Mouse (Mus musculus): Measurements from ENCODE around the gene Prickle3.

Prickle3 gene

DNA sequence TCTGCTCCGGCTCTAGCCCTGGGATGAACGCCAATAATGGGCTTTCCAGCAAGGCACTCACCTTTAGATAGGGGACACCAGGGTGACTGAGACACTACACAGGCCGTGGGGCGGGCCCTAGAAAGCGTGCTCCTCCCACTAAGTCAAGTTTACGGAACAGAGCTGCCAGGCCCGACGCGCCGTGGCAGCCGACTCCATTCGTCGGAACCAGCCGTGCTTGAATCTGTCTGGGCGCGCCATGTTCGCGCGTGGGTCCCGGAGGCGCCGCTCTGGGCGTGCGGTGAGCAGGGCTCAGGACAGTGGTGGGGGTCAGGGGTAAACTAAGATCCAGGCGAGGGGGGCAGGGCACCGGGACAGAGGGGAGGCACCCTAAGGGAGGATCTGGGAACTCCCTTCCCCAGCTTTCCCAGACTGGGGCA lies at the start of gene Prickle3:
Prickle3 (plus strand) TSS at position 40 of the 419 bp plus-strand sequence.
- peak; percentile 41 to 56 for DNase-seq

DNA sequence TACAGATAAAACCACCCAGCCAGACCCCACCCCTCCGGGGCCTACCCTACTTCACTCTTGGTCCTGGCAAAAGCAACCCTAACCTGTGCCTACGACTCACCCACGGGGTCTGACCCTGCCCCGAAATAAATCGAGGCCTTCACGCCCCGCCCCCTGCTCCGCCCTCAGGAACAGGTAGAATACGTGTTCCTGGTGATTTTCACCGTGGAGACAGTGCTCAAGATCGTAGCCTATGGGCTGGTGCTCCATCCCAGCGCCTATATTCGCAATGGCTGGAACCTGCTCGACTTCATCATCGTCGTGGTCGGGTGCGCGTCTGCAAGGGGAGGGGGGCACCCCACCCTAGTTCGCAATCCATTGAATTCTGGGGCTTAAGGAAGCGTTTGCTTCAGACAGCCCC lies 47.0 kb upstream of the Prickle3 start:
- no peak for DNase-seq

DNA sequence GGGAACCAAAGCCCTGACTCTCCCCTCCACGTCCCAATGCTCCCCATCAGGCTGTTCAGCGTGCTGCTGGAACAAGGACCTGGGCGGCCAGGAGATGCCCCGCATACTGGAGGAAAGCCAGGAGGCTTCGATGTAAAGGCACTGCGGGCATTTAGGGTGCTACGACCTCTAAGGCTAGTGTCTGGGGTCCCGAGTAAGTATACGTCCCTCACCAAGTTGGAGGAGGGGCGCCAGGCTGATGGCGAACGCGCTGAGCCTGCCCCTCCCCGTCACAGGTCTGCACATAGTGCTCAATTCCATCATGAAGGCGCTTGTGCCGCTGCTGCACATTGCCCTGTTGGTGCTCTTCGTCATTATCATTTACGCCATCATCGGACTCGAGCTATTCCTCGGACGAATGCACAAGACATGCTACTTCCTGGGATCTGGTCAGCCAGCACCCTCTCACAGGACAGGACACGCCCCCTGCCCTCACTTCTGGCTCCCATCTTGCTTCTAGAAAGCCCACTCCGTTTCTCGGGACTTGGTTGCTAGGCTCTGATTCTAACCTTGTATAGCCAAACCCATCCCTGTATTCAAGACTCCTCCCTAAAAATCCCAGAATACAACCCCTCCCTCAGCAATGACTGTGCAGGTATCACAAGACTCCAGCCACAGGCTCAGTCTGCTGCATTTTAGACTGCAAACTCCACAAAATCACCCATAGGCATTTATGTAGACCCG lies 46.4 kb upstream of the Prickle3 start:
- no peak for DNase-seq

DNA sequence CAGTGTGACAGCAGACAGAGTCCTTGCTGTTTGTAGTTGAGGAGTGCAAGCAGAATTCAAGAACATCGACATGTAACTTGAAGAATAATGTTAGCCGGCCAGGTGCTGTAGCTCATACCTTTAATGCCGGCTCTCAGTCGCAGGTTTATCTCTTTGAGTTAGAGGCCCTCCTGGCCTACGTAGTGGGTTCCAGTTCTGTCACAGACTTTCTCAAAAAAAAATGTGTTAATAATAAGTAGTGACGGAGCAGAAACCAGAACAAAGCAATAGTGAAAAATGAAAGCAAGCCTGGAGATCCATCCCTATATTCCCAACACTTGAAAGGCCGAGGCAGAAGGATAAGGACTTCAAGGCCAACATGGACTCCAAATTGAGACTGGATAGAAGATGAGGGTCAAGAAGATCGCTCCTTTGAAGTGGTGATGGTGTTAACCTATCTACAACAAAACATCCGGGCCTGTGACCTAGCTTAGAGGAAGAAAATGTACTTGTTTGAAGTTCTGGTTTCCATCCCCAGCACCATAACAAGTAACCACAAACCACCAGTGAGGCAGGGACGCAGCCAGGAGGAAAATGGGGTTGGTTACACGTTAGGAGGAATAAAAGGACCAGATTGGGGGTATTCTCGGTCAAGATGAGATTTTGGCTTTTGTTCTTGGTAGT lies 39.0 kb upstream of the Prickle3 start:
- no peak for DNase-seq

DNA sequence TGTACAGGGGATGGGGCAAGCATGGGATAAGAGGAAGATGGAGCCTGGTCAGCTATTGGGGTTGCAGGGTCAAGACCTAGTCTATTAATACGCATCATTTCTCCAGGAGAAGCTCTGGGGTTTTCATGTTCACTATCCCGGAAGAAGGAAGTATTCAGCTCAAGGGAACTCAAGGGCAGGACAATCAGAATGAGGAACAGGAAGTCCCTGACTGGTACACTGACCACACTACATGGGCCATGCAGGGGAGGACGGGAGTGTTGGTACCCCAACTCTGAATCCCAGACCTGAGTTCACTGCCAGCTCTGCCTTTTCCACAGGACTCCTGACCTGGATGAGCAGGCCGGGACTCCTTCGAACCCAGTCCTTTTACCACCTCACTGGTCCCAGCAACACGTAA lies 24.5 kb upstream of the Prickle3 start:
- no peak for DNase-seq

DNA sequence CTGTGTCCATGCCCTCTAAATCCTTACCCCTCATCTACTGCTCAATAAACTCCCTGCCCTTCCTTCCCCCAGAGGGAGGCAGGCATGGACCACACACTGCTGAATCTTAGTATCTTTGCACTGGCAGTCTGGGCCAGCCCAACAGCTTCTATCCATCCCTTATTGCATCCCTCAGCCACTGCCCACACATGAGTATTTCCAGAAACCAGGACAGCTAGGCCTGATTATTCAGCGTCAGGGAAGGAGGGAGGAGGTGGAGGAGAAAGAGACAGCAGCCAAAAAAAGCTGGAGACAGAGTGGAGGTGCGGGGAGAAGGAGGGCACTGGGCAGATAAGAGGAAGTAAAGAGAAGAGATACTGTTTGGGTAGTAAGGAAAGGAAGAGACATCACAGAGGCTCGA lies 22.0 kb upstream of the Prickle3 start:
- no peak for DNase-seq

DNA sequence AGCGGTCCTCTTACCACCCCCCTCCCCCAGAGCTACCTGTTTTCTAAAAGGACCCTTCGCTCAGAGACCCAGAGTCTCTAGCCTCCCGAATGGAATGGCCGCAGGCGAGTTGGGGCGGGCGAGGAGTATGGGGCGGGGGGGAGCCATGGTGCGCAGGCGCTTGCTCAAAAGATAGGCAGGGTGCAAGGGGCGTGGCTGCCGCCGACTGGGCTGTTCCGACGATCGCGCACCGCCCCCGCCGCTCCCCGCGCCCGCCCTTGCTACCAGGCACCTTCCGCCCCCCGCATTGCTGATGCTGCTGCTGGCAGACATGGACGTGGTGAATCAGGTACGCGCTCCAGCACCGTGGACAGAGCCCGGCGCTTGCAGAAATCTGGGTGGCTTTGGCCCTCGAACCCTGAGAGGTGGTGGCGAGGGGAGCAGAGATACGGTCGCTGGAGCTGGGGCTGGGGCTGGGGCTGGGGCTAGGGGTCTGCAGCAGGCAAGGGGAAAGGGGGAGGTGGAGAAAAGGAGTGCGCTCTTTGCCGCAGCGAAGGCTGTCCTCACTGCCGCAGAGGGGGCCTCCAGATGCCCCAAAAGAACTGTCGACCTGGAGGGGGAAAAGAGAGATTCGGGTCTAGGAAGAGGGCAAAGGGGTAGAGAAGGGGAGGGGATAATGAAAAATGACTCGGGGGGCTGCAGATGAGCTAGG lies 18.5 kb upstream of the Prickle3 start, which contains the start of gene Syp:
Syp (plus strand) TSS at position 71 of the 691 bp plus-strand sequence.
- DNase-seq = peak; percentile 88 to 89

DNA sequence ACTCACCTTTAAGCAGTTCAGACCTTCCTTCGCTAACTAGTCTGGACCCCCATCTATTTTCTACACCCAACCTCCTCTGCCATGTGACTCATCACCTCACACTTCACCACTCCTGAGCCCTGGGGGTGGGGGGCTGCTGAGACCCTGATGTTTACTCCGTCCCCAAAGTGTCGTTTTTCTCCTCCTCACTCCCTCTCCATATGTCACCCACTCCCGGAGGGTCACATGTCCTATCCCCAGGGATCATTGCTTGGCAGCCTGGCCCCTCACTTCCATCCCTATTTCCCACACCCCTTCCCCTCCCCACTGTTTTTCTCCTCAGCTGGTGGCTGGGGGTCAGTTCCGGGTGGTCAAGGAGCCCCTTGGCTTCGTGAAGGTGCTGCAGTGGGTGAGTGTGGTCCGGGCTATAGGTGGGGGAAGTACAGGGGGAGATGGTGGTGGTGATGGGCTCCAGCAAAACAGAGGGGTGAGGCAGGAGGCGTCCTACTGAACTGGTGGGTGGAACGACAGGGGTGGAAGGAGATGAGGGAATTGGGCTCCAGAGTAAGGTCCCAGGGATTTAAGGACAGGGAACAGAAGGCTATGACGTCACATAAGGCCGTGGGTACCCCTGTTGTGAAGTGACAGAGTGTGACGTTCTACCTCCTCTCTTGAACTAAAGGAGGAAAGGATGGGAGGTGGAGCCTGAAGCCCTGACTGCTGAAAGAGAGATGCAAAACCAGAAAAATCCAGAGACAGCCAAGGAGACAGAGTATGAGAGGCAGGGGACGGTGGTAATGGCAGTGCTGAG lies 17.3 kb upstream of the Prickle3 start:
- DNase-seq = no peak

DNA sequence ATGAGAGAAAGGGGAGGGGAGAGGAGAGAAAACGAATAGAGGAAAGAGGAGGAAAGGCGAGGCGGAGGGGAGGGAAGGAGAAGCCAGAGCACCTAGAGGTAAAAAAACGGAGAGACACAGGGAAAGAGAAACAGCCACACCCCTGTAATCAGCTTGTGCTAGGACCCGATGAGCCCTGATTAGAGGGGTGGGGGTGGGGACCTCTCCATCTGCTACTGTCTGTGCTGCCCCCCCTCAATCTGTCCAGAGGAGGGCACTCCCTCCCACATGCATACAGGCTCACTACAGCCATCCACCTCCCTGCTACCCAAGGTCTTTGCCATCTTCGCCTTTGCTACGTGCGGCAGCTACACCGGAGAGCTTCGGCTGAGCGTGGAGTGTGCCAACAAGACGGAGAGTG lies 16.3 kb upstream of the Prickle3 start:
- DNase-seq = no peak

DNA sequence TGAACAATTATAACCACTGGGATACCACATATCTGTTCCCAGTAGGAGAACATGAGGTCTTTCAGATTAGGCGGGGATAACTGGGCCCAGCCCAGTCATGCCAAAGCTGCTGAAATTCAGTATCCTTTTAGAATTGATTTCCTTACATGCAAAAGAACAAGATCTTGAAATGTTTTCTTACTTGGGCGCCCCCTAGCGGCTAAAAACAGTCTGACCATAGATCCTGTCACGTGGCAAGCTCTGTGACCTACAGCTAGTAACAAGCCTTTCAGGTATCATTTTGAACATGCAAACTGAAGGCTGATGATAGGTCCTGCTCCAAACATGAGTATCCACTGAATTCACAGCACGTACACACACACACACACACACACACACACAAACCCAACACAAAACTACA lies 11.7 kb upstream of the Prickle3 start:
- DNase-seq = peak; percentile 74 to 76

DNA sequence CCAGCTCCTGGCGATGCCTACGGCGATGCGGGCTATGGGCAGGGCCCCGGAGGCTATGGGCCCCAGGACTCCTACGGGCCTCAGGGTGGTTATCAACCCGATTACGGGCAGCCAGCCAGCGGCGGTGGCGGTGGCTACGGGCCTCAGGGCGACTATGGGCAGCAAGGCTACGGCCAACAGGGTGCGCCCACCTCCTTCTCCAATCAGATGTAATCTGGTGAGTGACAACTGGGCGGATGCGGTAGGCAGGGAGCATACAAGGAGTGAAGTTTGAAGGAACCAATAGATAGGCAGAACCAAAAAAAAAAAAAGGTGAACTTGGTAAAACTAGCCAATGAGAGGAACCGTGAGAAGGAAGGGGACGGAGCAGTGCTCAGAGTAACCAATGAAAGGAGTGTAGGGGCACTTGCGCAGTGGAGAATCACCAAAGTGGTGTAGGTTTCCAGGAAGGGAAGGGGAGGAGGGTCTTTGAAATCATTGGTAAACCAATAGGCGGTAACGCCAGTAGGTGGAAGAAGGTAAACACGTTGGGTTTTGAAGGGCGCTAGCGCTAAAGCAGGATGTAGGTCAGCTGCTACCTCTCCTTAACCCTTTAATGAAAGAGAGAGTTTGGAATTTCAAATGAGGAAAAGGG lies 8.3 kb upstream of the Prickle3 start:
- peak; percentile 75 to 79 for DNase-seq

DNA sequence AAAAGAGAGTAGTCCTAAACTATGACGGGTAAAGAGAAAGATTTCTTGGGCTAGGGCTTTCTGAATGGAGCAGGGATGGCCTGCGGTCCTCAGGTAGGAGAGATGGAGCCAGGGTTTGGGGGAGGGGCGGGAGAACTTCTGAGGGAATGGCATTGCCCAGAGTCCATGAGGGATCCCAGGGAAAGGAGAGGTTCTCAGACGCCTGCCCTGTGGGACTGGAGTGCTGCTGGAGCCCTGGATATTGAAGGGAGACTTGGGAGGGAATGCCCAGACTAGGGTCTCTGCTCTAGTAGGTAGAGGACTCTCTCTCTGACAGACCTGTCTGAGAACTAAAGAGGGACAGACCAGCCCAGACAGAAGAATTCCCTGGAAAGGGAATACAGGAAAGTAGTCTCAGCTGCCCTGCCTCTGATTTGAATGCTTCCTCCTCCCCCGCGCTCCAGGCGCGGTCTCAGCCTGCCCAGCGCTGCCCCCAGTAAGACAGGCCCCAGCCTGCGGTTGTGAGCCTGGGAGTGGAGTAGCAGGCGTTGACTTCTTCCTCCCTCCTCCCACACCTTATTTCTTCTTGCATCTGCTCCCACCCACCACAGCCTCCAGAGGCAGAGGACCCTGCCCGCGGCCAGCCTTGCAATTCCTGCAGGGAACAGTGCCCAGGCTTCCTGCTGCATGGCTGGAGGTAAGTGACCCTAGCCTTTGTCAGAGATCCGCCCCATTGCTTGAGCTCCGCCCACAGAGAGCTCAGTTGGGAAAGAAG lies 1.1 kb downstream of the Prickle3 start:
- no peak for DNase-seq

DNA sequence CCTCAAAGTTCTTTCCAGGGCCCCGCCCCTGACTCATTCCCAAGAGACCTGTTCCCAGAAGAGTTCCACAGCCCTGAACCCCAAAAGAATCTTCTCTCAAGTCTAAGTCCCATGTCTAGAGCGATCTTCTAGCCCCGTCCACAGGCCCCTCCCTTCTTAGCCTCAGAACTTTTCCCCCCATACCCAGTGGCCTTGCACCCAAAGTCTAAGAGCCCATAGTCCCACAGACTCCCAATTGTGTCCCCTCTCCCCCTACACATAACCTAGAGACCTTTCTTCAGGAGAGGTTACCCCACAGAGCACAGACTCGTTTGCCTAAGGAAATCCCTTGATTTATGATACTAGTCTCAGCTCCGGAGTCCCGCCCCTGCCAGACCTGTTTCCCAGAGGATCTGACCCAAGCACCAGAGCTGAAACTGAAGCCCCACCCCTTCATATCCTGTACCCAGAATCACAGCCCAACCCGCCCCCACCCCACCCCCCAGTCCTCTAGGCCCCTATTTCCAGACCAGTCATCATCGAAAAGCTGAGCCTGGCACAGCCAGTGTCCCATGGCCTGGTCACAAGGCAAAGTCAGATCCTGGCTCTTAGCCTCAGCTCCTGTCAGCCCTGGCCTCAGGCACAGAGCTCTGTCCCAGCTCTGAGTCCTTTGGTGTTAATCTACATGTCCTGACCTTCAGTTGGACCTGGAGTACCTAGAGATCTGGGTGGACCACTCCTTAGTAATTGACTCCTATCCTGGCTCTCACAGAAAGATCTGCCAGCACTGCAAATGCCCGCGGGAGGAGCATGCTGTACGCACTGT lies 1.9 kb downstream of the Prickle3 start:
- DNase-seq = no peak

DNA sequence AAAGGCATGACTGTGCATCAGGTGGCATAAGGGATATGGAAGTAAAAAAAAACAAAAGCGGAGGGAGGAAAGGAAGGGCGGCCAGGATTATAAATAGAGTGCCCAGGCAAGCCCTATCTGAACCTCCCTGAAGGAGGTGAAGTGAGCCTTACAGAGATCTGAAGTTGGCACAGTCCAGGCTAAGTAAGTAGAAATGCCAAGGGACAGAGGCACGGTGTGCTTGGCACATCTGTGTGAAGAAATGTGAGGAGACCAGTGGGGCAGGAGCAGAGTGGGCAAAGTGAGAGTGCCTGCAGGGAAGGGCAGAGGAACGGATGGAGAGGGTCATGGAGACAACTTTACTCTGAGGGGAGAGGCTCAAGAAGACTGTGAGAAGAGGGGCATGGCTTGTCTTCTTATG lies 4.0 kb downstream of the Prickle3 start:
- no peak for DNase-seq

DNA sequence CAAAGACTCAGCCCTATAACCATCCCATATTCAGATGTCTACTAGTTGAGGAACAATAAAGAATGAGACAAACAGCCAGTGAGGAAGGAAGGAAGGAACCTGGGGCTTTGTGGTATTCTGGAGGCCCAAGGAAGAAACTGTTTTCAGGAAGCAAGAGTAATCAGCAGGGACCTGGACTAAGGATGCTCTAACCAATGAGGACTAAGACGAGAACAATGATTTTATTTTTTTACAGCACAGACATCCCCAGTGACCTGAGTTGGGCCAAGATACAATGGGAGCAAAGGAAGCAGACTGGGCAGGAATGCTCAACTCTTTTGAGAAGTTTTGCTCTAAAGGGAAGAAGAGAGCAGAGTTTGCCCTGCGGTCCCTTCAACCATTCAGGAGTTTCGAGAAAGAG lies 5.9 kb downstream of the Prickle3 start:
- DNase-seq = no peak

DNA sequence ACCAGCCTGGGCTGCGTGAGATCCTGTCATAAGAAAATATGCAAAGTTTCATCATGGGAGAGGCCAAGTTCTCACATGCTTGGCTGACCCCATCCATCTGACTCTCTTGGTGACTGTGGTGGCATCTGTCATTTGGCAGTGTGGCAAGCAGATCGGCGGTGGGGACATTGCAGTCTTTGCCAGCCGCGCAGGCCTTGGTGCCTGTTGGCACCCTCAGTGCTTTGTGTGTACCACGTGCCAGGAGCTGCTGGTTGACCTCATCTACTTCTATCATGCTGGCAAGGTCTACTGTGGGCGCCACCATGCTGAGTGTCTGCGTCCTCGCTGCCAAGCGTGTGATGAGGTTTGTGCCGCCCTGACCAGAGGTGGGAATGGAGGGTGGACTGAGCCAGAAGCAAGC lies 7.7 kb downstream of the Prickle3 start:
- no peak for DNase-seq

DNA sequence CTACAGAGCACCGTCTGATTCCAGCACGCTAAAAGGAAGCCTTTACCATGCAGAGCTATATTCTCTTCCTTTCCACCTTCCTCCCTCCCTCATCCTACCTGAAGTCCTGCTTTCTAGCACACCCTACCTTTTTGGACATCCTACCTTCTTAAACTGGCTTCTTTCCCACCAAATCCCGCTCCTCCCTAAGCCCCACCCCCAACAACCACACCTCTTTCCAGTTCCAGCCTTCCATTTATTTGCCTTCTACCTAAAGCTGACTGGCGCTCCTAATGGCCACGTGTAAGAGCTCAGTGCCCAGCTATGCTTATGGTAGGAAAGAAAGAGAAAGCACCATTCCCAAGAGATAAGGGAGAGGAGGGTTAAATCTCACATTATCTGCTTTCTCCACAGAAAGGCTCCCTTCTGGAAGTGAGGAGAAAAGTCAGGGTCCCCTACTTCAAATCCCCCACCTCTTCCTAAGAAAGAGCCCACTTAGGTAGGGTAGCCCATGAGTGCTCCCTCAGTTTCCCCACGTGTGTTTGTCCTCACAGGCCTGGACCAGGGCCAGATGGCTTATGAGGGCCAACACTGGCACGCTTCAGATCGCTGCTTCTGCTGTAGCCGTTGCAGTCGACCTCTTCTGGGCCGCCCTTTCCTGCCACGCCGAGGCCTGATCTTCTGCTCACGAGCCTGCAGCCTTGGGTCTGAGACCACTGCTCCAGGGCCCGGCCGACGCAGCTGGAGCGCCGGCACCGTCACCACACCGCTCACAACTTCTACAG lies 8.9 kb downstream of the Prickle3 start:
- no peak for DNase-seq

DNA sequence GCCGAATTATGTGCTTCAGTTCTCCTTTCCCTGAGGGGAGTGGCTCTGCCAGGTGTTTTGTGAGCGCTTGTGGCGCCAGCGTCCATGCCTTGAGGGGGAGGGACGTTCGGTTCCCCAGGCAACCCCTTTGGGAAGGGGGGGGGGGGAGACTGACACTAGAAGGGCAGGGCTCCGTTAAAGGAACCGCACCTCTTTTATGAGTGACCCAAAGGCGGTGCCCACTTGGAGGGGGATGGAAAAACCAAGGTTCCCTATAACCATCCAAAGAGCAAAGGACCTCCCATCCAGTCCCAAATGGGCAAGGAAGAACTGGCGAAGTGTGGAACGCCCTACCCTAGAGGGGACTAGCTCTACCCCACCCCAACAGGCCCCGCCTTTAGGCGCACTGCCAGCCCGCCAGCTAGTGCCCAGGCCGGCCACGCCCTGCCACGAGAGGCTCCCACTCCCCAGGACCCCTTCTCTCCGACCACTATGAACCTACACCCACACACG lies 13.4 kb downstream of the Prickle3 start:
- DNase-seq = peak; percentile 49 to 64

DNA sequence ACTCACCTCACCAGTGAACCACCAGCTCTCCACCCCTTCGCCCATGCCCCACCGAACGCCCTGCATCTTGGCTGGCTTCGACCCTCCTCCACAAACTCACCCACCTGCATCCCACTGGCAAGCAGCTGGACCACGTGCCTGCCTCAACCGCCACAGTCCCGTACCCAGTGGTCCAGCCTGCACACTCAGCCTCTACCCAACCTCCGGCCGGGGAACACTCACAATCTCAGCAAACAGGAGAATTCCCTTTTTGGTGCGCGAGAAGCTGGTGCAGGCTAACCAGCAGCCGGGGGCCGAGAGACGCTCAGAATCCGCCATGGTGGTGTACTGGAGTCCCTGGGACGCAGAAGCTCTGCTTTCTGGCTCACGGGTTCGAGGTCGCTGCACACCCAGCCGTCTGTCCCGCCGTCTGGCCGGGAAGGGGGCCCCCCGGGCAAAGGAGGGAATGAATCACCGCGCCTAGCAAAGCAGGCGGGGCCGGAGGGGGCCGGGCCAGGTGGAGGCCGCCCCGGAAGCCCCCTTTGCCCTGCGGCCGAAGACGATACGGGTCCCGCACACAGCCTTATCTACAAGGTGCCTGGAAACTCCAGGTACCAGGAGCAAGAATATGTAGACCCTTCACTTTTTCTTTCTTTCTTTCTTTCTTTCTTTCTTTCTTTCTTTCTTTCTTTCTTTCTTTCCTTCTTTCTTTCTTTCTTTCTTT lies 14.0 kb downstream of the Prickle3 start, which contains the start of gene Plp2:
Plp2 (minus strand) TSS at position 470 of the 703 bp plus-strand sequence.
- peak; percentile 45 to 65 for DNase-seq

Measured in thymus, postnatal 36 days (tissue).